In genomic region chr4:59395528-59395927, GRCm38 (mm10) we compare ENCODE assay signal across 27 mouse cellular contexts. TPM values are rescaled to one million over a fixed set of nuclear protein-coding genes. Genes with fewer than 3 reads are reported as not detected.
DNase-seq lines count a peak whose midpoint lies in the region; ATAC-seq and TF ChIP-seq lines count a peak whose summit lies in the region.
"Had no signal": no experiment of that assay in that cellular context is flagged by ENCODE, and none has a peak within 500 bp of the region (broad histone marks: within the 10 kb centered on the region; RNA-seq: fewer than 3 reads in every experiment).

No protein-coding gene starts in this region.

- ATAC-seq in kidney, embryonic 15.5 days (replicated peaks; ENCODE audit: low FRiP score) = no peak
- ATAC-seq in common myeloid progenitor, adult 5-6 weeks (replicated peaks; ENCODE audit: low read depth, poor library complexity, severe bottlenecking) = peak; percentile 80
- ATAC-seq in hematopoietic stem cell, adult 5-6 weeks (replicated peaks in 1 of 2; ENCODE audit: insufficient read depth in 1 of 2, low FRiP score in 2 of 2, low TSS enrichment in 1 of 2, low read depth in 1 of 2, poor library complexity in 2 of 2, severe bottlenecking in 2 of 2) = peak; percentile 90
- no peak for ATAC-seq in liver, embryonic 11.5 days (replicated peaks; ENCODE audit: low FRiP score)
- no peak for ATAC-seq in intestine, postnatal 0 days
- ATAC-seq: activated CD4-positive, CD25-positive, alpha-beta regulatory T cell, adult 4 months; CD4-positive, CD25-positive, alpha-beta regulatory T cell, adult 4 months; forebrain, embryonic 13.5 days; forebrain, embryonic 15.5 days; forebrain, postnatal 0 days; Patski had no signal

- no peak overlapping the region for H3ac ChIP-seq in myocyte (ENCODE audit: control insufficient read depth, insufficient read length)

- no peak for TF ChIP-seq CTCF in kidney, adult 2 months (conservative IDR thresholded peaks at IDR 0.05; ENCODE audit: insufficient read depth, insufficient read length, low read depth, low read length)
- no peak for TF ChIP-seq CTCF in intestine, postnatal 0 days (IDR thresholded peaks at IDR 0.05; ENCODE audit: low read depth)

- WGBS in kidney, embryonic 15.5 days = 83% methylated on average over 2 of the region's 2 CpGs
- WGBS in kidney, adult 2 months = 94% methylated on average over 2 of the region's 2 CpGs
- WGBS in liver, embryonic 11.5 days = 89% methylated on average over 2 of the region's 2 CpGs
- WGBS in intestine, postnatal 0 days = 94% methylated on average over 2 of the region's 2 CpGs

- no peak overlapping the region for H3K9ac ChIP-seq in kidney, embryonic 15.5 days
- H3K9ac ChIP-seq in liver, embryonic 11.5 days (ENCODE audit: low read depth, low read length) = no peak overlapping the region
- H3K9ac ChIP-seq in intestine, postnatal 0 days (ENCODE audit: low read depth, low read length) = no peak overlapping the region
- H3K9ac ChIP-seq: embryonic facial prominence, embryonic 12.5 days; forebrain, embryonic 13.5 days; forebrain, embryonic 15.5 days; forebrain, postnatal 0 days had no signal

- H3K9me3 ChIP-seq in kidney, embryonic 15.5 days (replicated peaks) = no peaks in the 10 kb centered on the region
- H3K9me3 ChIP-seq in liver, embryonic 11.5 days (ENCODE audit: control insufficient read depth, low read length) = no peaks in the 10 kb centered on the region
- H3K9me3 ChIP-seq in intestine, postnatal 0 days (ENCODE audit: control insufficient read depth) = no peaks in the 10 kb centered on the region
- H3K9me3 ChIP-seq: embryonic facial prominence, embryonic 10.5 days; embryonic facial prominence, embryonic 12.5 days; forebrain, embryonic 13.5 days; forebrain, embryonic 15.5 days; G1E had no signal

- no peak for DNase-seq in kidney, adult 2 months
- no peak for DNase-seq in liver, embryonic 11.5 days (ENCODE audit: low spot score)
- DNase-seq in cerebellum, postnatal 4 days (ENCODE audit: low spot score in 2 of 2) = no peak
- DNase-seq: adrenal gland, adult 2 months; adrenal gland, postnatal 10 days; adrenal gland, postnatal 25 days; B cell, adult 2 months; cerebellum, adult 11 months; cerebellum, adult 18-20 months; cerebellum, adult 8-10 months; cerebellum, adult 9-11 months; cerebellum, postnatal 25 days; forebrain, postnatal 0 days had no signal

- H3K27ac ChIP-seq in kidney, embryonic 15.5 days = 0 out of 2 replicates have a peak overlapping the region, but pooled peaks have one; percentile 74
- H3K27ac ChIP-seq in kidney, adult 2 months (ENCODE audit: insufficient read depth, low read depth, low read length) = no peak overlapping the region
- H3K27ac ChIP-seq in liver, embryonic 11.5 days (ENCODE audit: low read depth, low read length) = no peak overlapping the region
- no peak overlapping the region for H3K27ac ChIP-seq in intestine, postnatal 0 days (ENCODE audit: low read depth, low read length)
- H3K27ac ChIP-seq: embryonic facial prominence, embryonic 10.5 days; embryonic facial prominence, embryonic 12.5 days; forebrain, embryonic 13.5 days; forebrain, embryonic 15.5 days had no signal

- TF ChIP-seq POLR2A in kidney, adult 2 months (IDR thresholded peaks at IDR 0.05; ENCODE audit: low read depth, low read length) = no peak
- no peak for TF ChIP-seq POLR2A in myocyte (IDR thresholded peaks at IDR 0.05; ENCODE audit: insufficient read length, low read depth)

- no peaks in the 10 kb centered on the region for H3K36me3 ChIP-seq in kidney, embryonic 15.5 days
- no peaks in the 10 kb centered on the region for H3K36me3 ChIP-seq in kidney, adult 2 months (ENCODE audit: control insufficient read depth, insufficient read depth, low read length)
- H3K36me3 ChIP-seq in myocyte (ENCODE audit: control insufficient read depth, insufficient read depth) = no peaks in the 10 kb centered on the region
- H3K36me3 ChIP-seq in liver, embryonic 11.5 days (ENCODE audit: control insufficient read depth, insufficient read depth, low read length) = peaks cover 2% of the 10 kb centered on the region
- H3K36me3 ChIP-seq in intestine, postnatal 0 days (ENCODE audit: control insufficient read depth, insufficient read depth) = no peaks in the 10 kb centered on the region
- H3K36me3 ChIP-seq: embryonic facial prominence, embryonic 10.5 days; embryonic facial prominence, embryonic 12.5 days; forebrain, embryonic 15.5 days had no signal

- H3K79me2 ChIP-seq in myocyte (ENCODE audit: control insufficient read depth, insufficient read depth) = no peaks in the 10 kb centered on the region

- H3K4me2 ChIP-seq in kidney, embryonic 15.5 days = no peak overlapping the region
- H3K4me2 ChIP-seq in myocyte (ENCODE audit: low read depth) = no peak overlapping the region
- no peak overlapping the region for H3K4me2 ChIP-seq in liver, embryonic 11.5 days
- H3K4me2 ChIP-seq in intestine, postnatal 0 days (replicated peaks; ENCODE audit: low read depth) = no peak overlapping the region
- H3K4me2 ChIP-seq: embryonic facial prominence, embryonic 12.5 days; forebrain, embryonic 13.5 days; forebrain, embryonic 15.5 days had no signal

- peaks cover 29% of the 10 kb centered on the region; the same call in 1 of the 2 replicates for H3K4me1 ChIP-seq in kidney, embryonic 15.5 days
- peaks cover 11% of the 10 kb centered on the region; the same call in 1 of the 2 replicates for H3K4me1 ChIP-seq in kidney, adult 2 months (ENCODE audit: control insufficient read depth, insufficient read depth, low read length)
- H3K4me1 ChIP-seq in liver, embryonic 11.5 days (replicated peaks; ENCODE audit: control insufficient read depth, insufficient read depth, low read length) = no peaks in the 10 kb centered on the region
- no peaks in the 10 kb centered on the region for H3K4me1 ChIP-seq in intestine, postnatal 0 days (replicated peaks; ENCODE audit: control insufficient read depth, insufficient read depth, low read length)
- H3K4me1 ChIP-seq: embryonic facial prominence, embryonic 10.5 days; embryonic facial prominence, embryonic 12.5 days; forebrain, embryonic 13.5 days; forebrain, embryonic 15.5 days had no signal

- no peak overlapping the region for H3K4me3 ChIP-seq in kidney, embryonic 15.5 days (replicated peaks)
- H3K4me3 ChIP-seq in kidney, adult 2 months (ENCODE audit: insufficient read depth, low read depth, low read length) = no peak overlapping the region
- no peak overlapping the region for H3K4me3 ChIP-seq in myocyte
- H3K4me3 ChIP-seq in liver, embryonic 11.5 days (ENCODE audit: low read depth, low read length) = no peak overlapping the region
- no peak overlapping the region for H3K4me3 ChIP-seq in intestine, postnatal 0 days (ENCODE audit: low read depth, low read length)
- H3K4me3 ChIP-seq: embryonic facial prominence, embryonic 10.5 days; embryonic facial prominence, embryonic 12.5 days; forebrain, embryonic 13.5 days; forebrain, embryonic 15.5 days had no signal

- H3K27me3 ChIP-seq in kidney, embryonic 15.5 days = no peaks in the 10 kb centered on the region
- no peaks in the 10 kb centered on the region for H3K27me3 ChIP-seq in kidney, adult 2 months (replicated peaks; ENCODE audit: control insufficient read depth, insufficient read depth, low read length)
- H3K27me3 ChIP-seq in myocyte (ENCODE audit: control insufficient read depth, insufficient read depth, insufficient read length) = no peaks in the 10 kb centered on the region
- H3K27me3 ChIP-seq in liver, embryonic 11.5 days (replicated peaks; ENCODE audit: control insufficient read depth, insufficient read depth, low read length) = no peaks in the 10 kb centered on the region
- no peaks in the 10 kb centered on the region for H3K27me3 ChIP-seq in intestine, postnatal 0 days (replicated peaks; ENCODE audit: control insufficient read depth, insufficient read depth, low read length)
- H3K27me3 ChIP-seq: CH12.LX; embryonic facial prominence, embryonic 12.5 days; forebrain, embryonic 13.5 days; Patski had no signal

TF ChIP-seq in myocyte, 11 proteins besides CTCF, POLR2A, EP300 and RAD21:
- TF ChIP-seq TCF3 (IDR thresholded peaks at IDR 0.05; ENCODE audit: insufficient read length, low read depth) (no peak), MYOD1 (IDR thresholded peaks at IDR 0.05; ENCODE audit: control insufficient read depth in 1 of 3, insufficient read length in 2 of 3, low read depth in 2 of 3) (no peak), SRF (IDR thresholded peaks at IDR 0.05; ENCODE audit: control insufficient read depth, insufficient read length, low read depth) (no peak), CEBPB (IDR thresholded peaks at IDR 0.05; ENCODE audit: insufficient read depth, poor library complexity, severe bottlenecking) (peak; percentile 55; the same call in 1 of the 2 replicates)

RNA-seq across cellular contexts. Expression of gene Susd1, which starts 42.9 kb away (rescaled TPM):
- 10.1 and 10.2 TPM in 2 replicates for polyA plus RNA-seq in kidney, embryonic 15.5 days (2015; fragmentation: Nextera tagmentation; extraction: Ambion mirVana)
- 7.3 and 8.8 TPM in 2 replicates for polyA plus RNA-seq in kidney, adult 2 months (2012; rRNA removed)
- total RNA-seq in common myeloid progenitor, adult 5-6 weeks (2017) = 104 and 126 TPM in 2 replicates
- total RNA-seq in hematopoietic stem cell, adult 5-6 weeks (2017) = 130 and 131 TPM in 2 replicates
- 0.55 TPM for polyA plus RNA-seq in myocyte (2012; fragmentation: generic; extraction: Trizol)
- polyA plus RNA-seq in liver, embryonic 11.5 days (2014; fragmentation: Nextera tagmentation; extraction: Ambion mirVana) = 15.8 and 20.8 TPM in 2 replicates
- 5.0 and 5.9 TPM in 2 replicates for polyA plus RNA-seq in intestine, postnatal 0 days (2015; fragmentation: Nextera tagmentation; extraction: Ambion mirVana)

Comparison
In these comparisons a context has a peak if more than half of its experiments do, and no peak if none do; other contexts are left out.
1. ATAC-seq: peak in common myeloid progenitor, adult 5-6 weeks (single experiment) and hematopoietic stem cell, adult 5-6 weeks (2 of 2); none in kidney, embryonic 15.5 days (single experiment), liver, embryonic 11.5 days (single experiment) and intestine, postnatal 0 days (single experiment).